16 mouse cellular contexts compared by ENCODE assay signal in the genomic region with DNA sequence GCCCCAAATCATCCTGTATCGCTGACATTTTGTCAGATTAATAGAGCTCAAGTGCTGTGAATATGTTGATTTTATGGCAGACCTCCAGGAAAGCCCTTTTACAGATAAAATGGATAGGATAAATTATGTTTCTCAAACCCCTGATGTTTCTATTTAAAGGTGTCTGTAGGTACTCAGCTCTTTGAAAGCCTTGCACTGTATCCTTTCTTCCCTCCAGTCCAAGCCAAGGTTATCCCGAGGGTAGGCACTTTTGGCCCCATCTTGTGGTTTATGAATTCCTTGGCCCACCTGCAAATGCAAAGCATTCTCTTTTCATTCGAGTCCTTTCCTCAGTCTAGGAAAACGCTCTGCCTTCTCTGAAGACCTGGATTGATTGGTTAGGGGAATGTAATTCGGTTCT.
"Had no signal": no experiment of that assay in that cellular context is flagged by ENCODE, and none has a peak within 500 bp of the region (broad histone marks: within the 10 kb centered on the region; RNA-seq: fewer than 3 reads in every experiment).

No protein-coding gene starts in this region.

- H3K36me3 ChIP-seq: intestine, embryonic 15.5 days; liver, embryonic 15.5 days; midbrain, embryonic 12.5 days; neural tube, embryonic 13.5 days had no signal

- H3K4me2 ChIP-seq: intestine, embryonic 15.5 days; liver, embryonic 11.5 days; liver, embryonic 15.5 days; midbrain, embryonic 12.5 days; neural tube, embryonic 13.5 days had no signal

- H3K27ac ChIP-seq: intestine, embryonic 15.5 days; kidney, postnatal 0 days; layer of hippocampus, adult 2 months; liver, embryonic 15.5 days; macrophage; midbrain, embryonic 12.5 days; neural tube, embryonic 13.5 days had no signal

- H3K27me3 ChIP-seq: intestine, embryonic 15.5 days; liver, embryonic 15.5 days; midbrain, embryonic 12.5 days; neural tube, embryonic 13.5 days had no signal

- ATAC-seq: intestine, embryonic 15.5 days; midbrain, embryonic 16.5 days had no signal

- H3K4me3 ChIP-seq: intestine, embryonic 15.5 days; layer of hippocampus, adult 2 months; liver, embryonic 15.5 days; megakaryocyte, embryonic 14.5 days; midbrain, embryonic 12.5 days; neural tube, embryonic 13.5 days had no signal

- H3K9me3 ChIP-seq: intestine, embryonic 15.5 days; liver, embryonic 15.5 days; midbrain, embryonic 12.5 days; neural tube, embryonic 13.5 days had no signal

- H3K9ac ChIP-seq: intestine, embryonic 15.5 days; liver, embryonic 15.5 days; midbrain, embryonic 12.5 days; neural tube, embryonic 13.5 days had no signal

- DNase-seq: kidney, adult 18-20 months; kidney, postnatal 4 days; lung, adult 2 months; lung, postnatal 14 days; right cerebral cortex, postnatal 25 days; thymus, postnatal 4 days had no signal

- H3K4me1 ChIP-seq: intestine, embryonic 15.5 days; liver, embryonic 15.5 days; megakaryocyte, embryonic 14.5 days; midbrain, embryonic 12.5 days; neural tube, embryonic 13.5 days had no signal
